Mouse (Mus musculus) B cell, adult 2 months (primary cell): Measurements from ENCODE around the gene Tnip1.
"Not testable (repeated sequence)": the region's sequence is repeated elsewhere in the genome, so short reads cannot be mapped to it uniquely, and the experiment has no call there.

Experiments
- DNase-seq, 2 experiments: peaks; one replicate each; pipeline ENCODE4 v3.0.0; 2022

Tnip1 gene

DNA sequence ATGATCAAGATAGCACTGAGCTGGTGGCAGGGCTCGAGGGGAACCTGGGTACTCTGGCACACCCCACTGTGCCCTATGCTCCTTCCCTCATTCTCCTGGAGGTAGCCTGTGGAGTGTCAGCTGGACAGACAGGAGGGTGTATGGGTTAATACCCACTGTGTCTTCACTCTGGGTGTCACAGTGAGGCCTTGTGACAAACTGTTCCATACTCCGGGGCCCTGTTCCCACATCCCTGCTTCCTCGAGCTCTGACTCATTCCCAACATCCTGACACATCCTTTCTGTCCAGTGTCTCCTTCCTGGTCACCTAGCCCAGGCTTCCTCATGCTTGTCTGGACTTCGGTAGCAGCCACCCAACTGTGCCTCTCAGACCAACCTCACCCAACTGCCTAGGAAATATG, 56.3 kb downstream of the Tnip1 start:
- no peak for DNase-seq

DNA sequence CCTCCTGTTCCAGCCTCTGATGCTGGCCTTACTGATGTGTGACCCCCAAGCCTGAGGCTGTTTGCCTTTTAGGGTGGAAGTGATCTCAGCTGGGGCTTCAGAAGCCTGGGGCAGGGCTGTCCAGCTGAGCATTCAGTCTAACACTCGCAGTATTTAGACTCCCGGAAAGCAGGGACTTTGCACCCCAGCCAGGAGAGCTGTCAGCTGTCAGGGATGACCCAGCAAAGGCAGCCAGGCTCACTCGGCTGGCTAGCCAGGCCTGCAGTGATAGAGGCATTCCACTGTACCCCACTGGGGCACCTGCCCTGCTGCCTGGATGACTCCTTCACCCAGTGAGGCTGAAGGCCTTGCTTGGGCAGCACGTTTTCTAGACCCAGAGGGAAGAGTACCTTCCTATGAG, 56.8 kb downstream of the Tnip1 start:
- no peak for DNase-seq

DNA sequence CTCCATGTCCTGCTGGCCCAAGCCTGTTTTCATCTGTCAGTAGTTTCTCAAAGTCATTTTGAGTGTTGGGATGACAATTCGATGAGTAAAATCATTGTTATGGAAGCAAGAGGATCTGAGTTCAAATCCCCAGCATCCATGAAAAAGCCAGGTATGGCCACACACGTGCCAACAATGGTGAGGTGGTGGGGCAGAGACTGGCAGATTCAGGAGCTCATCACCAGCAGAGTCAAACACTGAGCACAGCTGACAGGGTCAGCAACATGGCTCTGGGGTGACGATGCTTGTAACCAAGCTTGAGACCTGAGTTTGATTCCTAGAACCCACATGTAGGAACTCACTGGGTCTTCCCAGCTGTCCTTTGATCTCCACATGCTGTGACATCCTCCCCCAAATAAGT, 57.6 kb downstream of the Tnip1 start:
- no peak for DNase-seq

DNA sequence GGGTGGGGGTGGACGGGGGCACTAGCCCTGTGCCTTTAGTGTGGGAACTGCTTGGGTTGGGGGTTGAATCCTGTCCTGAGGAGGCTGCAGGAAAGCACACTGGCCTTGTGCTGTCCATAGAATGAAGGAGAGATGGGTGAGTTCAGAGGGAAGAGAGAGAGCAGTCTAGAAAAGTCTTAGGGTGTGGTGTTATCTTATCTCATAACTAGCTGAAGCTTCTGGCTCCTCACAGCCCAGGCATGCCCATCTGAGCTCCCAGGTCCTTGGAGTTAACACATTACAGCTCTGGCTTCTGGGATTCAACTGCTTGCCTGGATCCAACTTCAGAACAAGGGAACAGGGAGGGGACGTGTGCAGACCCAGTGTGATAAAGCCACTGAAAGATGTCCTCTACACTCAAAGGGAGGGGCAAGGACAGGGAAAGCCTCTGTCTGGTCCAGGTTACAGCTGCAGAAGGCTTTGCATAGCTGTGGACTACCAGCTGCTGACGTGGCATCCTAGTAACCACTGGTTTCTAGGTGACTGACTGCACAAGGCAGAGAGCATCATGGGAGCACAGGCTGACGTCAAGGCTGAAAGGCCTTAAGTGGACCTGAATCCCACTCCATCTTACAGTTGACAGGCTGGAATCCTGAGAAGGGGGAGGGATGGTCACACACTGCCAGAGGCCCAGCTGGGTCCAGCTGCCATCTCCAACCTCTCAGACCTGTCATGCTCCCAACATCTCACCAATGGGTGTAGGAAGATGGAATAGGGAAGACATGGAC, 58.6 kb downstream of the Tnip1 start:
- peak in 1 of 2 experiments; percentile 10 for DNase-seq

DNA sequence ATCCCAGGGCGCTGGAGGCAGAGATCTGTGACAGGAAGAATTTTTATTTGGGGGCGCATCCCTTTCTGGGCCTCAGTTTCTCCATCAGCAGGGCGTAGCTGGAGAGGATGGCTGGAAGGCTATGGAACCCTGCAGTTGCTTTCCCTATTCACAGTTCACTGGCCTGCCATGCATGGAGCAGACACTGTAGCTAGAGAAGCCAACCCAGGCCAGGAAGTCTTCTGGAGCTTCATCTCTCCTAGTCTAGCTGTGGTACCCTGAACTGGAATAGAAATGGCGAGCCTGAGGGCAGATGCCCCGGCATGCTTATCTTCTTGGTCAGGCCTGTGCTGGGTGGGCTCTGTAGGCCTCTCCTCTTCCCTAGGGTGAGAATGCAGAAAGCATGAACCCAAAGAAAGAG, 59.4 kb downstream of the Tnip1 start:
- no peak for DNase-seq

DNA sequence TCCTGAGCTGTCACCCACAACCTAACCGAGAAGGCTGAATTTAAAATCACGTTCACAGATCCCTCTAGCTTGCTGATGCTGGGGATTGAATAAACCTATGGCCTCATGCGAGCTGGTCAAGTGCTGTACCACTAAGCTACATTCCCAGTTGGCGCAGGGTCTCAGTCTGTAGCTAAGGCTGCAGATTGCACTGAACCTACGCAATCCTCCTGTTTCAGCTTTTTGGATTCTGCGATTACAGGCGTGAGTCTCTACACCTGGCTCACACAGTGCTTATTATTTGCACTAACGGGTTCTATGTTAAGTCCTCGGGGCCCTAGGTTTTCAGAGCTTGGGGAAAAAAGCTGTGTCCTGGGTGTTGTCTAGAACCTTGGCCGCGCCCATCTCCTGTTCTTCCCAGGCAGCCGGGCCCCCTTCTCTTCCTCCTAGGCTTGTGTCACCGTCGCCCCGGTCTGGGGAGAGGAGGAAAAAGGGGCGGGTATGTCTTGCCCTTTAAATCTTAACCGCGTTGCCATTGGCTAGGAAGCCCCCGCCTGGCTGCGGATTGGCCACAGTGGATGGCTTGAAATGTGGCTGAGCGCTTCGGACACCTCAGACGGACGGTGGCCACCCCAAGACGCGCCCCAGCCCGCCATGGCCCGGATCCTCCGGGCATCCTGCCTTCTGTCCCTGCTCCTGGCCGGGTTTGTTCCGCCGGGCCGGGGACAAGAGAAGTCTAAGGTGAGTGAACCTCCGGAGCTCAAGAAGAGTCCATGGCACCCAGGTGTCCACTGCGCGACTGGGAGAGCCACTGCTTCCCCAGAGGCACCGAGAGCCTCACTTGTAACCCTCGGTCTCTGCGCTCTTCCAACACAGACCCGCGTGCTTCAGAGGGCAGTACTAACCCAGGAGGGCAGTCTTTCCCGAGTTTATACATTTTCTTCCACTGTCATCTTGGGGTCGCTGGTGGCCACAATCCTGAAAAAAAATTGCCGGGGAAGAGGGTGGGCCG, 60.1 kb downstream of the Tnip1 start, which contains the start of gene Gpx3:
Gene Gpx3 (plus strand): TSS at position 121 of the 991 bp plus-strand sequence.
- no peak for DNase-seq

DNA sequence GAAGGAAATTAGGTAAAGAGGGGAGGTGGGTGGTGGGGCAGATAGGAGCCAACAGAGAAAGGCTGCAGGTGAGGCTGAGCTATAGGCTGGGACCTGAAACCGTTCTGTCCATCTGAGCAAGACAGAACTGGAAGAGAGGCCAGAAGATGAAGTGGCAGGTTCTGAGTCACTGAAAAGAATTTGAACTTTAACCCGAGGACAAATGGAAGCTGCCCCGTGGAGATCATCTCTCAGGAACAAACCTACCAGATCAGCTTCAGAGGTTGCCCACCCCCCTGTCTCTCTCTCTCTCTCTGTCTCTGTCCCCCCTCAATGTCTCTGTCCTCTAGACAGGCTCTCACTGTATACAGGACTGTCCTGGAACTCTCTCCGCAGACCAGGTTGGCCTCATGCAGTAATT, 63.1 kb downstream of the Tnip1 start:
- no peak for DNase-seq

DNA sequence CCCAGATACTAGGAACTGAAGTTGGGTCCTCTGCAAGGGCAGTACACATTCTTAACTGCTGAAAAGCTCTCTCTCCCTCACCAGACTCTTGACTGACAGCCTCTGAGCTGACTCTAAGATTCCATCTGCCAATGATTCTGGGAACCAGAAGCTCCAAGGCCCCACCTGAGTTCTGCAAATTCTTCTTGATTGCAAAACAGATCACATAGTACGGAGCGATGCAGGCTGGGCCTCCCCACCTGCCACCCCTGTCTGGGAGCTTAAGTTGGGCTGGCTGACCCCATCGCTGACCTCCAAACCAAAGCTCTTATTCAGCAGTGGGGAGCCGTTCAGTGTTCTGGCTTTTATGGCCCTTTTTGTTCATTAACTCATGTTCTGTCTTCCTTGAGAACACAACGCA, 65.2 kb downstream of the Tnip1 start:
- DNase-seq = no peak

DNA sequence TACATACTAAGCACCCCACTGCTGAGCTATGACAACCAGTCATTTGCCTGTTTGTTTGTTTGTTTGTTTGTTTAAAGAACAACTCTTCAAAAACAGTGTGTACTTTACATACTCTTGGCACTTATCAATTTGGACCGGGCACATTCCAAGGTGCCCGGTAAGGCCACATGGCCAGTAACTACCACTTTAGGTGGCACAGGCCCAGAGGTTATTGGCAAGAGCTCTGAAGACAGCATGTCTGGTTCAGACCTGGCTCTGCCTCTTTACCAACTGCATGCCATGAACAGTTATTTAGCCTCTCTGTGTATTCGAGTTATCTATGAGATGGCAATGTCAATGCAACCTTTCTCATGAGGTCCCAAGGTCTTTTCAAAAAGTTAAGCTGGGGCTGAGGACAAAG, 66.1 kb downstream of the Tnip1 start:
- not testable (repeated sequence) for DNase-seq

DNA sequence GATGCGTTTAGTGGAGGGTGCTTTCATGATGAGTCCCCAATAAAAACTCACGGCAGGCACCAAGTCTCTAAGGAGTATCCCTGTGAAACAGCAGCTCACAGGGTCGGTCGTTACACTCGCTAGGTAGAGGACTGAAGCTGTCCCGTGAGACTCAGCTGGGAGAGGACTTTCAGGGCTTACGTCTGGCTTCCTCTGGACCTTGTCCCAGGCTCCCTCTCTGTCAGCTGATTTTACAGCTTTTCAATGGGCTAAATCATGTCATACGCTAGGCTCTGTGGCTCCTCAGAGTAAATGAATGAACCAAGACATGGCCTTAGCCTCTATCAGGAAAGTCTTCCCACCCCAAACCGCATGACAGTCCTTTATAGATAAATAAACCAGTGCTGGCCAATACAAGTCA, 68.1 kb downstream of the Tnip1 start:
- no peak for DNase-seq

DNA sequence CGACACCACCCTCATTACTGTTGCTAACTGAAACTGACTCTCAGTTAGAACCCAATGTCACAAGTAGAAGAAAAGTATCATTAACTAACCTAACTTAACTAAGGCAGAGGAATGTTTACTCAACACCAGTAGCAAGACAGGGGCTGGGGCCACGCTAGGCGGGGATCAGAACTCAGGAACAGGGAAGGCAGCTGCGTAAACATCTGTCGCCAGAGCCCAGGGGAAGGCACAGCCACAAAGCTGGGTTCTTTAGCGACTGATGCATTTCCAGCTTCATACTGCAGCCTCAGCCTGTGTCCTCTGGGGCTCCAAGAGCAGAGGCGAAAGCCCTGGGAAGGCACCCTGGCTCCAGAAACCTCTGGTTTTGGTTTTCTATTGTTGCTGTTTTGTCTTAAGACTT, 70.6 kb downstream of the Tnip1 start:
- DNase-seq = no peak

DNA sequence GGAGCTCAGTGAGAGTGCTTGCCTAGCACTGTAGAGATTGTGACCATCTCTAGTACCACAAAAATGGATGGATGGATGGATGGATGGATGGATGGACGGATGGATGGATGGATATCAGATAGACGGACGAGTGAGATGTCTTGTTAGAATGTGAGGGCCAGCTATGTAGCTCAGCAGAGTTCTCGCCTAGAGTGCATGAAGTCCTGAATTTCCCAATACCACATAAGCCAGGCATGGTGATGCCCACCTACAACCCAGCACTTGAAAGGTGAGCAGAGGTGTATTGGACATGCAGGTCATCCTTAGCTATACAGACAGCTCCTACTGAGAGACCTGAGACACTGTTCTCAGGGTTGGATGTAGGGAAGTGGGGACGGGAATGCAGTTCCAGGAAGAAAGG, 71.4 kb downstream of the Tnip1 start:
- DNase-seq = no peak

DNA sequence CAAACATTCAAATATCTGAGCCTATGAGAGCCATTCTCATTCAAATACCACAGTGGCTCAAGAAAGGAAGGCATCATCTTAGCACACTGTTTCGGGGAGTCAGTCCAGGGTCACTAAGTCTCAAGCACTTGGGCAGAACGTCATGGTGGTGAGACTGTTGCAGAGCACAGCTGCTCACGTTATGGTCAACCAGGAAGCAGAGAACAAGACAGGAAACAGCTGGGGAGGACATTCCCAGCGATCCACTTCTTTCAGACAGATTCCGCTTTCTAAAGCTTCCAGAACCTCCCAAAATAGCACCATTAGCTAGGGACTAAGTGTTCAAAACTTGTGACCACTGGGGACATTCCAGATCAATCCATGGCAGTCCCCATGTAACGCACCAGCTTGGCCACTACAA, 74.8 kb downstream of the Tnip1 start:
- DNase-seq = no peak

DNA sequence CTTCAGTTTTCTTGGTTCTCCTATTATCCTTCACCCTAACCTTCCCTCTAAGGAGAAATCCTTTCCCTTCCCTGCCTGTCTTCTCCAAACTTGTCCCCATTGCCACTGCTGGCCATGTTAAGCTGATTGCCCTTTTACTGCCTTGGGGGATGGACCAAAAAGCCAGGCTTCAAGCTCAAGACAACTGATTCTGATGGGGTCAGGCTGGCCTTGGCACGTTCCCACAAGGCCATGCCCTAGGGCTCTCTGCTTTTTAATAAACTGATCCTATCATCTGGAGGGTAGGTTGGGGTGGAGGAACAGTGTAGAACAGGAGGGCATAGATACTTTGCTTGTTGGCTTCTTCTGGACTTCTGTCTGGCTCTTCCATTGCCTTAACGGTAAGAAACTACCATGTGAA, 77.3 kb downstream of the Tnip1 start:
- no peak for DNase-seq

DNA sequence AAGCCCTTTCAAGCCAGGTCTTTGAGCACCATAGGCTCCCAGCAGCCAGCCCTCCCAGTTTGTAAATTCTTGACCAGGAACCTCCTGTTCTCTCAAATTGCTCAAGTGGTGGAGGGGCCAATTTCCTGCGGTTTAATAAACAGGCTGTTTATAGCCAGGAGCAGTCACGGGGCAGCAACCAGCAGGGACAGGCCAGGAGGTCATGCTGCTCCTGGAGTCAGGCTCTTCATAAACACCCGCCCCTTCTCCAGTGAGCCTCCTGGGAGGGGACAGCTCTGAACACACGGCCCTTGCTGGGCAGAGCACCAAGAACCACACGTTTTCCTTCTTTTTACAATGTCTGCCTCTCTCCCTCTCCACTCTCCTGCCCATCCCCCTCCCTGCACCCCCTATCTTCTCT, 77.8 kb downstream of the Tnip1 start:
- no peak for DNase-seq

DNA sequence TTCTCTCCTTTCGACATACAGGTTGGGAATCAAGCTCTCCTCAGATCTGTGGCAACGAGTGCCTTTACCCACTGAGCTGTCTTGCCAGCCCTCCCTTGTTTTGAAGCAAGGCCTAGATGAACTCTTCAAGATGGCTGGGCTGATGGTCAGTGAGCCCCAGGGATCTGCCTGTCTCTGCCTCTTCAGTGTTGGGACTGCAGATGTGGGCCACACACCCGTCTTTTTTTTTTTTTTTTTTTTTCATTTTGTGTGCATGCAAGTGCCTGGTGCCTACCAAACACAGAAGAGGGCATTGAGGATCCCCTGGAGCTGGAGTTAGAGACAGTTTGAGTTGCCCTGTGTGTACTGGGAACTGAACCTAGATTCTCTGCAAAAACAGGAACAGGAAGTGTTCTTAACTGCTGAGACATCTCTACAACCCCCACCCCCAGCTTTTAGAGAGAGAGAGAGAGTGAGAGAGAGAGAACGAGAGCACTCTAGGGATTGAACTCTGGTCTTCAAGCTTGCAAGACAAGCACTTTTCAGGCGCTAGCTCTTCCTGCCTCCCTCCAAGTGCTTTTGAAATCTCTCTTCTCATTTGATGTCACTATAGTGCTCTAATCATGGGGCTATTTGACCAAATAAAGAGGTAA, 78.4 kb downstream of the Tnip1 start:
- peak in 1 of 2 experiments; percentile 19 for DNase-seq

DNA sequence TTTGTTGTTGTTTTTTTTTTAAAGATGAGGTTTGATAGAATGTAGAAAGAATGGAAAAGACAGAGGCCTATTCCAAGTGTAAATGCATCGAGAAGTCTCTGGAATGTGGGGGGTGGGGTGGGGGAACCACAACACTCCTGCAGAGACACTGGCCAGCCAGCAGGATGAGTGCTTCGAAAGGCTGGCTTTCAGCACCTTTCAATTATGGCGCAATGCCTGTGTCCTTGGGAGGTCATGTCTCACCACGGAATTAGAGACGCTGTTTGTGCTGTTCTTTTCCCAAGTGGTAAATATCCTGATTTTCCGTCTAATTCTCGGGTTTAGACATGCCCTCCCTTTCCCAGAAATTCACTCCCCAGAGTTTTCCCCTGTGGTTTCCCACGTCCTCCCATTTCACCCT, 80.0 kb downstream of the Tnip1 start:
- no peak for DNase-seq

DNA sequence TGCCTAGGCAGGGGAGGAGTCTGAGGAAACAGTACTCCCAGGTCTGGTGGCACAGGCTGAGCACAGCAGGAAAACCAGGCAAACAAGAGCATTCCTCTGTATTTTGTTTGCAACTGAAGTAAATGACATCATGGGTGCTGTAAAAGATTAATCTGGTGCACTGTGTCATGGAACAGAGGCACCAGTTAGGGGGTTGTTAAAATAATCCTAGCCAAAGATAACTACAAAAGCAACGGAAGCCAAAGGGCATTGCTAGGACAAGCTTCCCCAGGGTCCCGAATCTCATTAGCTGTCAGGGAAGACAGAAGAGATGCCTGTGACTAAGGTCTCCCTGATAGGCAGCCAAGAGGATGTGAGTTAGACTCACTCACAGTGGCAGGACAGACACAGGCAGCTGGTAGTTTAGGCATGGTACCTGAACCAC, 81.7 kb downstream of the Tnip1 start:
- DNase-seq = no peak

DNA sequence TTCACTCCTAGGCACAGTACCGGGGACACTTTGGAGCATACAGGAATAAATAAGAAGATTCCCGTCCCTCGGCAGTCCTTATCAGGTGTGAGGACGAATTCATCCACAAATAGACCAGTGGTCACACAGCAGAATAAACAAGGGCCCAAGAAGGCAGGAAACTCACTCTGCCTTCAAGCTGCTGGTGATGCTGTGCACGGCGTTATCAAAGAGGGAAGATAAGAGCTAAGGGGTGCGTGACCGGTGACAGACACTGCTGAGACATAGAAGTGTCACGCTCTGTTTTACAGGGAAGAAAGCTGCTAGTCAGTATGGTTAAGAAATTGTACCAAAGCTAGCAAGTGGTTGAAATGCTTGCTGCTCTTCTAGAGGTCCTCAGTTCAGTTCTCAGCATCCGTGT, 82.8 kb downstream of the Tnip1 start:
- DNase-seq = no peak

DNA sequence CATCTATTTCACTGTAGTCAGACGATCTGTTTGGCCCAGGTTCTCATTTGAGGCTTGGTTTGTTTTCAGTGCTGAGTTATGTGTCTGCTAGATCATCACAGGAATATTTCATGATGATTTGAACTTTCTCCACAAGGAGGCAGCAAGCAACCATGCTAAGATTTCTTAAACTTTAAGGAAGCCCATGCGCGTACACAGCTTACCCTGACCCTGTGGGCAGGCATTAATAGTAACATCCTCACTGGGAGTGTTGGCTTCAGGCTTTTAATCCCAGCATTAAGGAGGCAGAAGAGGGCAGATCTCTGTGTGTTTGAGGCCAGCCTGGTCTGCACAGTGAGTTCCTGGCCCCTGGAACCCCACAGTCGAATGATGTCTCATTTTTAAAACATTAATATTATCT, 83.3 kb downstream of the Tnip1 start:
- peak; percentile 60 to 64 for DNase-seq

DNA sequence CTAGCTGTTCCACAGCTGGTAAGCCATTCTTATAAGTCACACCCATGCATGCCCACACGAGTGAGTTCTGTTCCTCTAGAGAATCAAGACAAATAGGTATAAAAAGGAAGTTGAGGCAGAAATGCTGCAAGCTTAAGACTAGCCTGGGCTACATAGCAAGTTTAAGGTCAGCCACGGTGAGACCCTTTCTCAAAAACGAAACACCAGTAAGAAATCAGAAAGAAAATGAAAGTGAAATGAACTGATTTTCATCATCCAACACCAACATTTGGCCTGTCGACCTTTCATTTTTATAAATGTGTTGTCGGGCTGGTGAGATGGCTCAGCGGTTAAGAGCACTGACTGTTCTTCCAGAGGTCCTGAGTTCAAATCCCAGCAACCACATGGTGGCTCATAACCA, 83.8 kb downstream of the Tnip1 start:
- no peak for DNase-seq

DNA sequence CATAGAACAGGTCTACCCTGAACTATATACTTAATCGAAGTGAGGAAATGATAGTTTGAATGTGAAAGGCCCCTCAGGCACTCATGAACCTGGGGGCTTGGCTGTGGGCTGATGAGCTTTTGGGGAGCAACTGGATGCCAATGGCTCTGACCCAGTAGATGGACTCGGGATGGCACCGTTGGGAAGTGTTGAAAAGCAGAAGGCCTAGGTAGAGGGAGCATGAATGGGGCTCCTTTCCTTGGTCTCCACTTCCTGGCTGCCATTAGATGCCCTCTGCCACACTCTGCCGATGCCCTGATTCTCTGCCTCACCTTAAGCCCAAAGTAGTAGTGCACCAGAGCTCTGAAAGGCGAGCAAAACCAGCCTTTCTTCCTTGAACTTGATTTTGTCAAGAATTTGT, 86.7 kb downstream of the Tnip1 start:
- no peak for DNase-seq

DNA sequence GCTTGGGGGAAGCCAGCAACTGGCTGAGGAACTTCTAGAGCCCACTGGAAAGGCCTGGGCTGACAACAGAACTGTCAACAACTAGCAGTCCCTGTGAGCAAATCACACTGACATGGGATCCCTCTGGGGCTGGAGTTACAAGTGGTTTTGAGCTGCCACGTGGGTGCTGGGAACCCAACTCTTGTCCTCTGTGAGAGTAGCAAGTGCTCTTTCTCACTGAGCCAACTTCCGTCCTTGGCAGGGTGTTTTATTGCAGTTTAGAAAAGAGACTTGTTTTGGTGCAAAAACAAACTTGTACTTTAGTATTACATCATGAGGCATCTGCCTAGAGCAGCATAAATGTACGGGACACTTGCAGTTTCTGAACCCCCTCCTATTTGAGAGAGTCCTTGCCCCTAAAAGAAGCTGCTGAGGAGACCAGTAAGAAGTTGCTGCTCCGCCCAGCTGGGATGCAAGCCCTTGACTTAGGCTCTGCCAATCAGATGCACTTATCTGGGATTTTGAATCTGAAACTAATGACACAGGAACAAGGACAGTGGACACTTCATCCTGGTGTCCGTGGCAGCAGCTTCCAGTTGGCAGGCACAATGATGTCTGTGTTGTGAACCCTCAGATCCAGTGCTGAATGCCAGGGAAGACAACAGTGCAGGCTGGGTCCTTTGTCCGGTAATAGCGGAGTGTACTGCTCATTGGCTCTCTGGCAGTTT, 90.7 kb downstream of the Tnip1 start:
- DNase-seq = no peak
